Mouse (Mus musculus) heart, embryonic 12.5 days (tissue): ENCODE data around the gene Fhl4. TPM values are rescaled to one million over a fixed set of nuclear protein-coding genes. Genes with fewer than 3 reads are reported as not detected.

Source experiments
- ATAC-seq: fragments of 200-750 bp; cut with Nextera tagmentation; 2 replicates; pipeline ENCODE4 v1.8.0; 2017; ENCODE audit warnings: moderate TSS enrichment, moderate library complexity; ENCODE audit not compliant: insufficient number of reproducible peaks, low FRiP score
- H3K27ac ChIP-seq: fragments of 300-500 bp; sonication (generic); 2 replicates; pipeline ENCODE4 v1.5.1; 2016; ENCODE audit warnings: mild to moderate bottlenecking, moderate library complexity; ENCODE audit not compliant: poor library complexity, severe bottlenecking
- H3K27me3 ChIP-seq: fragments of 300-500 bp; sonication (generic); replicated peaks from 2 replicates; pipeline ENCODE4 v1.6.1; 2016; ENCODE audit warnings: mild to moderate bottlenecking, moderate library complexity
- H3K36me3 ChIP-seq: fragments of 300-500 bp; sonication (generic); 2 replicates; pipeline ENCODE4 v1.6.1; 2016; ENCODE audit warnings: mild to moderate bottlenecking, moderate library complexity
- H3K4me1 ChIP-seq: fragments of 300-500 bp; sonication (generic); replicated peaks from 2 replicates; pipeline ENCODE4 v1.6.1; 2016; ENCODE audit warnings: mild to moderate bottlenecking
- H3K4me2 ChIP-seq: fragments of 300-500 bp; sonication (generic); 2 replicates; pipeline ENCODE4 v1.6.1; 2016; ENCODE audit warnings: mild to moderate bottlenecking, moderate library complexity
- H3K4me3 ChIP-seq: fragments of 300-500 bp; sonication (generic); 2 replicates; pipeline ENCODE4 v1.5.1; 2016; ENCODE audit warnings: mild to moderate bottlenecking
- H3K9ac ChIP-seq: fragments of 300-500 bp; sonication (generic); 2 replicates; pipeline ENCODE4 v1.6.1; 2016; ENCODE audit warnings: mild to moderate bottlenecking, moderate library complexity
- H3K9me3 ChIP-seq: fragments of 300-500 bp; sonication (generic); replicated peaks from 2 replicates; pipeline ENCODE4 v1.6.1; 2016; ENCODE audit warnings: mild to moderate bottlenecking, moderate library complexity
- WGBS: fragments of 180-500 bp; shearing (Covaris S2); methylation state at CpG from one replicate; pipeline ENCODE4 v1.1.7; 2016; 5-methylcytosine and 5-hydroxymethylcytosine counted together
- polyA plus RNA-seq: library from polyadenylated mRNA; unstranded; fragments of >200 nt; fragmentation: Nextera tagmentation; extraction: Ambion mirVana; gene quantifications from 2 replicates; pipeline ENCODE4 v1.2.1, GENCODE M21; 2016

Fhl4 gene
- polyA plus RNA-seq, 1 experiment from 2014 or later, result 1.8 TPM

- 2% methylated on average over 10 of the region's 10 CpGs for WGBS
- Histone ChIP-seq H3K27ac (peak overlapping the region; percentile 86), H3K4me2 (peak overlapping the region; percentile 88), H3K27me3 (no peaks in the 10 kb centered on the region), H3K4me1 (peaks cover 8% of the 10 kb centered on the region), H3K36me3 (no peaks in the 10 kb centered on the region), H3K4me3 (peak overlapping the region; percentile 81), H3K9ac (peak overlapping the region; percentile 91), H3K9me3 (no peaks in the 10 kb centered on the region)
- 0 out of 2 replicates have a peak, but pooled peaks have one; percentile 4 for ATAC-seq
Observed at GRCm38 (mm10) chr10:85101841-85102240, 454 bp downstream of the Fhl4 start.

DNA sequence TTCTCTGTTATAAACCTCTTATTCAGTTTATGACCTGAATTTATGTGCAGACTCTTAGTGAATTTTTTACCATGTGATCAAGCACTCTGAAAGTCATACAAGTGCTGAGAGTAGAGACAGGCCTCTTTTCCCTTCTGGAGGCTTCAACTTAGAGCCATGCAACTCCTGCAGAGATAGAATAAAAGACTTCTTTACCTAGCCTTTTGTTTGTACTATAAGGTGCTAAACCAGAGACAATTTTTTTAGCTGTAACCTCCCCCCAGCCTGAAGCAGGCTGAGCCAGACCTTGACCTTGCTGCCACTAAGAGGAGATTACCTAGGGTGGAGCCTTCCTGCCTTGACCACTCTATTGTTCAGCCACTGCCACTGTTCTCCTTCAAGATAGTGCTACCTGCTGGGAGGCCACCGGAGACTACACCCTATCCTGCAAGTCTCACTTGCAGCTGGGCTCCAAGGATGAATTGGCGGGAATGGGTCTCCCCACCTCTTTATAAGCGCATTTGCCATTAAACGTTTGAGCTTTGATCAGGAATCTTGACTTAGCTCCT lies 30.6 kb downstream of the Fhl4 start:
- no peak overlapping the region for H3K27ac ChIP-seq
- H3K9me3 ChIP-seq, result 0 out of 2 replicates have a peak, but pooled peaks cover 6% of the 10 kb centered on the region
- no peak overlapping the region for H3K4me2 ChIP-seq
- no peaks in the 10 kb centered on the region for H3K27me3 ChIP-seq
- no peak overlapping the region for H3K4me3 ChIP-seq
- H3K4me1 ChIP-seq, result no peaks in the 10 kb centered on the region
- H3K9ac ChIP-seq, result no peak overlapping the region
- 53% methylated on average over 4 of the region's 4 CpGs for WGBS
- ATAC-seq, result no peak
- H3K36me3 ChIP-seq, result no peaks in the 10 kb centered on the region

GRCm38 (mm10) chr10:85054876-85055275 lies 47.4 kb downstream of the Fhl4 start:
- no peak overlapping the region for H3K4me3 ChIP-seq
- no peaks in the 10 kb centered on the region for H3K36me3 ChIP-seq
- H3K9ac ChIP-seq, result no peak overlapping the region
- 72% methylated on average over 2 of the region's 2 CpGs for WGBS
- H3K4me1 ChIP-seq, result no peaks in the 10 kb centered on the region
- peaks cover 4% of the 10 kb centered on the region; the same call in 1 of the 2 replicates for H3K9me3 ChIP-seq
- no peaks in the 10 kb centered on the region for H3K27me3 ChIP-seq
- H3K4me2 ChIP-seq, result no peak overlapping the region
- no peak overlapping the region for H3K27ac ChIP-seq
- ATAC-seq, result no peak

DNA sequence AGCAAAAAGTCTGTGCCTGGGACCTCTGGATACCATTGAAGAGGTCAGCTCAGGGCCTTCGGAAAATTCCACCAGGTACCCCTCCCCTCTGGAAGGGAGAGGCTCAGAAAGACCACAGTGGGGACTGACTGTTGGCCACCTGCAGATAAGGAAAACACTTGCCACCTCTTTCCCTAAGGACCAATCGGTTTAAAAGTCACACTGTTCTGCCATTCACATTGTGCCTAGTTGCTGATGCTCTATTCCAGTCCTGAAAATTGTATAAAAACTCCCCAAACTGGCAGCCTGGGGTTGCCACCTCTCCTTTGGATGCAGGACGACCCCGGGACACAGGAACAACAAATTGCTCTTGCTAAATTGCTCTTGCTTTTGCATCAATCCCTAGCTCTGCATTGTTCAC lies 49.8 kb downstream of the Fhl4 start:
- no peak overlapping the region for H3K27ac ChIP-seq
- no peaks in the 10 kb centered on the region for H3K27me3 ChIP-seq
- H3K4me2 ChIP-seq, result no peak overlapping the region
- no peak overlapping the region for H3K9ac ChIP-seq
- no peaks in the 10 kb centered on the region for H3K4me1 ChIP-seq
- ATAC-seq, result no peak
- 29% methylated on average over 4 of the region's 4 CpGs for WGBS
- H3K36me3 ChIP-seq, result no peaks in the 10 kb centered on the region
- no peak overlapping the region for H3K4me3 ChIP-seq
- peaks cover 4% of the 10 kb centered on the region; the same call in 1 of the 2 replicates for H3K9me3 ChIP-seq

DNA sequence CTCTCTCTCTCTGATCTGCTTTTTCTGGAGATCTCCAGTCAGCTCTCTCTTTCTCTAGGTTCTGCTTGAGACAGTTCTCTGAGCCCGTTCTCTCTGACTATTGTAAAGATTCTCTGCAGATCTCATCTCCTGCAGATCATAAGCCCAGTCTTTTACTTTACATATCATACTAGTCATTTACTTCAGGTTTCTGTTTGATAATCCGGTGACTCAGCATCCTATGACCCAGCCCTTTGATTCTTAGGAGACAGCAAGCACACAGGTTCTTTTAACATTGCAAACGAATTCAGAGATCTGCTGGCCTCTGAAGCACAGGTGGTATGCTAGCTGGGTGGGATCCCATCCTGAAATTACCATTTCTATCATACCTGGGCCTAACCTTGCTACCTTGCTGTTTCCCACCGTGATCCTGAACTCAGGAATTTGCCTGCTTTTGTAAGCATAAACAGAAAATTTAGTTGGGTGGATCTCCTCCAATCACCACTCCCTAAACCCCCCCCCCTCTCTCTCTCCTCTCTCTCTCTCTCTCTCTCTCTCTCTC lies 51.6 kb downstream of the Fhl4 start:
- H3K36me3 ChIP-seq, result no peaks in the 10 kb centered on the region
- ATAC-seq, result no peak
- H3K27me3 ChIP-seq, result no peaks in the 10 kb centered on the region
- H3K9ac ChIP-seq, result no peak overlapping the region
- no peak overlapping the region for H3K27ac ChIP-seq
- no peak overlapping the region for H3K4me3 ChIP-seq
- 48% methylated on average over 4 of the region's 4 CpGs for WGBS
- no peak overlapping the region for H3K4me2 ChIP-seq
- no peaks in the 10 kb centered on the region for H3K4me1 ChIP-seq
- H3K9me3 ChIP-seq, result peaks cover 4% of the 10 kb centered on the region; the same call in 1 of the 2 replicates

DNA sequence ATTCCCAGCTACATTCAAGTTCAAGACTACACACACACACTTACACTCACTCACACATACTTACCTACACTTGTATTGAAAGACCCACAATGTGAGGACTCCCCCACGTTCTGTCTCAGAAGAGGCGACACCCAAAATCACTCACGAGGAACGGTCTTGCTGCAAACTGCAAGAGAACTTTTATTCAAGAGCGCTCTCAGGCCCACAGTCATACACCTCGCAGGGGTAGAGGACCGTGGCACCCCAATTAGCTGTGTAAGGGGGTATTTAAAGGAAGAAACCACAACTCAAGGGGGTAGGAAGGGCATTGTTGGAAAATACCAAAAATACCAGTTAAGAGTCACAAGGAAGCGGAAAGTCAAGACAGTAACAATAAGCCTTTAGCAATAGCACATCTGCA lies 54.3 kb downstream of the Fhl4 start:
- no peaks in the 10 kb centered on the region for H3K27me3 ChIP-seq
- WGBS, result 93% methylated on average over 8 of the region's 8 CpGs
- no peak for ATAC-seq

DNA sequence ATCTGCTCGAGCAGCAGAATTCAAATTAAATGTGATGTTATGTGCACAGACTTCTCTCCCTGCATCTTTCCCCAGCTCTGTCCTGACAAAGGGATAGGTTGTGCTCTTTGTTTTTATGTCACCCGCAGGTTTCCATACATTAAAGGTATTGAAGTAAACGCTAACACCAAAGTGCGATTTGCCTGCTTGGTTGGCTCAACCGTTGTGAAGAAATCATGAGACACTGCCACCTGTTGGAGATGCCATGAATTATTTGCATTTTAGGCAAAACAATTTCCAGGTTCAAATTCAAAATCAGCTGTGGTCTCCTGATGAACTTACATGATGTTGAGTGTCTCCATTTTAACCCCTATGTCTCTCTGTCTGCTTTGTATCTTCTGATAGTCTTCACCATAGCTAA lies 55.7 kb downstream of the Fhl4 start:
- H3K27ac ChIP-seq, result no peak overlapping the region
- H3K4me2 ChIP-seq, result no peak overlapping the region
- no peak for ATAC-seq
- H3K4me3 ChIP-seq, result no peak overlapping the region
- H3K27me3 ChIP-seq, result no peaks in the 10 kb centered on the region
- 0 out of 2 replicates have a peak, but pooled peaks cover 9% of the 10 kb centered on the region for H3K4me1 ChIP-seq
- H3K9ac ChIP-seq, result no peak overlapping the region
- 39% methylated on average over 5 of the region's 5 CpGs for WGBS
- H3K36me3 ChIP-seq, result no peaks in the 10 kb centered on the region
- no peaks in the 10 kb centered on the region for H3K9me3 ChIP-seq

More for the DNA sequence above, 54.3 kb downstream of the Fhl4 start:
- H3K4me1 ChIP-seq, result 0 out of 2 replicates have a peak, but pooled peaks cover 9% of the 10 kb centered on the region
- H3K4me3 ChIP-seq, result no peak overlapping the region
- no peaks in the 10 kb centered on the region for H3K36me3 ChIP-seq
- no peak overlapping the region for H3K4me2 ChIP-seq
- no peaks in the 10 kb centered on the region for H3K9me3 ChIP-seq
- H3K27ac ChIP-seq, result no peak overlapping the region
- H3K9ac ChIP-seq, result no peak overlapping the region

Other genes starting within 250 kb of the Fhl4 start
- 20.7 and 20.8 TPM in 2 replicates for gene Ric8b, start 184.9 kb downstream of the Fhl4 start, polyA plus RNA-seq
- 64.4 and 65.6 TPM in 2 replicates for gene Tmem263, start 132 bp upstream of the Fhl4 start, polyA plus RNA-seq
- 13.0 and 14.3 TPM in 2 replicates for gene Mterf2, start 25.5 kb upstream of the Fhl4 start, polyA plus RNA-seq
- gene Cry1, start 82.6 kb upstream of the Fhl4 start, polyA plus RNA-seq, result 20.5 and 20.8 TPM in 2 replicates